Mouse (Mus musculus): ENCODE results near the gene Cacng8. TPM values are rescaled to one million over a fixed set of nuclear protein-coding genes. Genes with fewer than 3 reads are reported as not detected.

The Cacng8 gene
- not detected in 2 replicates for total RNA-seq (2015)
- not detected in 2 replicates for total RNA-seq (2017)

- no peak for ATAC-seq (ENCODE audit: poor library complexity, severe bottlenecking)
Observed at GRCm38 (mm10) chr7:3390413-3391080, at the start of gene Cacng8. Cacng8 (plus strand) TSS chr7:3390683.

GRCm38 (mm10) chr7:3343861-3344260 lies 46.6 kb upstream of the Cacng8 start:
- ATAC-seq (ENCODE audit: poor library complexity, severe bottlenecking): no peak

- no peak for ATAC-seq (ENCODE audit: poor library complexity, severe bottlenecking)
Observed at GRCm38 (mm10) chr7:3345301-3345700, 45.2 kb upstream of the Cacng8 start.

- ATAC-seq (ENCODE audit: poor library complexity, severe bottlenecking): no peak
Observed at GRCm38 (mm10) chr7:3347366-3348287, 42.9 kb upstream of the Cacng8 start.

- no peak for ATAC-seq (ENCODE audit: poor library complexity, severe bottlenecking)
Observed at GRCm38 (mm10) chr7:3348326-3348725, 42.2 kb upstream of the Cacng8 start.

- no peak for ATAC-seq (ENCODE audit: poor library complexity, severe bottlenecking)
Observed at GRCm38 (mm10) chr7:3349775-3350174, 40.7 kb upstream of the Cacng8 start.

GRCm38 (mm10) chr7:3351536-3351935 lies 38.9 kb upstream of the Cacng8 start:
- ATAC-seq (ENCODE audit: poor library complexity, severe bottlenecking): no peak

- no peak for ATAC-seq (ENCODE audit: poor library complexity, severe bottlenecking)
Observed at GRCm38 (mm10) chr7:3354850-3355249, 35.6 kb upstream of the Cacng8 start.

- ATAC-seq (ENCODE audit: poor library complexity, severe bottlenecking): no peak
Observed at GRCm38 (mm10) chr7:3360678-3361077, 29.8 kb upstream of the Cacng8 start.

- ATAC-seq (ENCODE audit: poor library complexity, severe bottlenecking): 0 out of 2 replicates have a peak, but pooled peaks have one; percentile 45
Observed at GRCm38 (mm10) chr7:3365547-3366279, 24.8 kb upstream of the Cacng8 start.

- ATAC-seq (ENCODE audit: poor library complexity, severe bottlenecking): no peak
Observed at GRCm38 (mm10) chr7:3366705-3367516, 23.6 kb upstream of the Cacng8 start.

- ATAC-seq (ENCODE audit: poor library complexity, severe bottlenecking): no peak
Observed at GRCm38 (mm10) chr7:3367569-3367968, 22.9 kb upstream of the Cacng8 start.

GRCm38 (mm10) chr7:3368311-3368710 lies 22.2 kb upstream of the Cacng8 start:
- no peak for ATAC-seq (ENCODE audit: poor library complexity, severe bottlenecking)

GRCm38 (mm10) chr7:3369189-3369588 lies 21.3 kb upstream of the Cacng8 start:
- ATAC-seq (ENCODE audit: poor library complexity, severe bottlenecking): no peak

GRCm38 (mm10) chr7:3370407-3370806 lies 20.1 kb upstream of the Cacng8 start:
- no peak for ATAC-seq (ENCODE audit: poor library complexity, severe bottlenecking)

- ATAC-seq (ENCODE audit: poor library complexity, severe bottlenecking): no peak
Observed at GRCm38 (mm10) chr7:3372376-3372775, 18.1 kb upstream of the Cacng8 start.

- ATAC-seq (ENCODE audit: poor library complexity, severe bottlenecking): no peak
Observed at GRCm38 (mm10) chr7:3373754-3374153, 16.7 kb upstream of the Cacng8 start.

GRCm38 (mm10) chr7:3376831-3377230 lies 13.7 kb upstream of the Cacng8 start:
- no peak; the same call in 1 of the 2 replicates for ATAC-seq (ENCODE audit: poor library complexity, severe bottlenecking)

GRCm38 (mm10) chr7:3382123-3382522 lies 8.4 kb upstream of the Cacng8 start:
- ATAC-seq (ENCODE audit: poor library complexity, severe bottlenecking): no peak

GRCm38 (mm10) chr7:3384807-3385319 lies 5.6 kb upstream of the Cacng8 start:
- ATAC-seq (ENCODE audit: poor library complexity, severe bottlenecking): no peak

Measured in megakaryocyte, adult 5-6 weeks (primary cell).